Mouse (Mus musculus) myocyte (in vitro differentiated cells): ENCODE results near the gene Fcer2a. TPM values are rescaled to one million over a fixed set of nuclear protein-coding genes. Genes with fewer than 3 reads are reported as not detected.

Source experiments
- H3K27me3 ChIP-seq: one replicate; pipeline ENCODE4 v1.6.1; 2011; ENCODE audit not compliant: control insufficient read depth, insufficient read depth, insufficient read length
- H3K36me3 ChIP-seq: one replicate; pipeline ENCODE4 v1.6.1; 2011; ENCODE audit not compliant: control insufficient read depth, insufficient read depth
- H3K4me2 ChIP-seq: one replicate; pipeline ENCODE4 v1.6.1; 2011; ENCODE audit warnings: low read depth, control low read depth
- H3K4me3 ChIP-seq: one replicate; pipeline ENCODE4 v1.5.1; 2011; ENCODE audit warnings: mild to moderate bottlenecking, control low read depth, moderate library complexity
- H3K79me2 ChIP-seq: one replicate; pipeline ENCODE4 v1.6.1; 2011; ENCODE audit not compliant: control insufficient read depth, insufficient read depth
- H3ac ChIP-seq: one replicate; pipeline ENCODE4 v1.6.1; 2011; ENCODE audit not compliant: control insufficient read depth, insufficient read length
- CEBPB ChIP-seq: IDR thresholded peaks from 2 replicates; pipeline ENCODE4 v1.6.1; 2011; ENCODE audit warnings: mild to moderate bottlenecking, moderate library complexity; ENCODE audit not compliant: poor library complexity, insufficient read depth, severe bottlenecking
- E2F4 ChIP-seq: IDR thresholded peaks from one replicate; pipeline ENCODE4 v1.6.1; 2011; ENCODE audit warnings: mild to moderate bottlenecking, control low read depth, moderate library complexity; ENCODE audit not compliant: insufficient read depth
- MAX ChIP-seq: IDR thresholded peaks from one replicate; pipeline ENCODE4 v1.6.1; 2011; ENCODE audit warnings: low read depth, mild to moderate bottlenecking, control low read depth
- MYOD1 ChIP-seq, 3 experiments: IDR thresholded peaks; one replicate each; pipeline ENCODE4 v1.6.1; 2011; ENCODE audit warnings: control low read depth in 2 of 3, low read depth in 2 of 3, mild to moderate bottlenecking in 2 of 3, moderate library complexity in 1 of 3; ENCODE audit not compliant: insufficient read length in 2 of 3, control insufficient read depth in 1 of 3
- MYOG ChIP-seq, 3 experiments: IDR thresholded peaks; one replicate each; pipeline ENCODE4 v1.6.1; 2011; ENCODE audit warnings: control low read depth in 2 of 3, low read depth in 2 of 3, mild to moderate bottlenecking in 2 of 3; ENCODE audit not compliant: insufficient read length in 2 of 3, control insufficient read depth in 1 of 3, insufficient read depth in 1 of 3
- POLR2A ChIP-seq: IDR thresholded peaks from one replicate; pipeline ENCODE4 v1.6.1; 2011; ENCODE audit warnings: low read depth, mild to moderate bottlenecking, control low read depth, moderate library complexity; ENCODE audit not compliant: insufficient read length
- POLR2AphosphoS2 ChIP-seq: IDR thresholded peaks from one replicate; pipeline ENCODE4 v1.6.1; 2011; ENCODE audit warnings: low read depth, control low read depth; ENCODE audit not compliant: insufficient read length
- REST ChIP-seq: IDR thresholded peaks from one replicate; pipeline ENCODE4 v1.6.1; 2011; ENCODE audit warnings: mild to moderate bottlenecking, control low read depth, moderate library complexity; ENCODE audit not compliant: insufficient read depth, insufficient read length
- SRF ChIP-seq: IDR thresholded peaks from one replicate; pipeline ENCODE4 v1.6.1; 2011; ENCODE audit warnings: low read depth; ENCODE audit not compliant: control insufficient read depth, insufficient read length
- TCF12 ChIP-seq: IDR thresholded peaks from one replicate; pipeline ENCODE4 v1.6.1; 2011; ENCODE audit warnings: mild to moderate bottlenecking, control low read depth; ENCODE audit not compliant: poor library complexity, insufficient read depth, severe bottlenecking
- TCF3 ChIP-seq: IDR thresholded peaks from one replicate; pipeline ENCODE4 v1.6.1; 2011; ENCODE audit warnings: low read depth, control low read depth; ENCODE audit not compliant: insufficient read length
- USF1 ChIP-seq: IDR thresholded peaks from one replicate; pipeline ENCODE4 v1.6.1; 2011; ENCODE audit warnings: low read depth, mild to moderate bottlenecking, control low read depth, moderate library complexity
- polyA plus RNA-seq: library from polyadenylated mRNA; unstranded; fragments of >200 nt; fragmentation: generic; extraction: Trizol; gene quantifications from one replicate; pipeline ENCODE4 v1.2.1, GENCODE M21; 2012; ENCODE audit warnings: missing spikeins

Gene Fcer2a
- polyA plus RNA-seq, 1 experiment = 0.02 TPM

DNA sequence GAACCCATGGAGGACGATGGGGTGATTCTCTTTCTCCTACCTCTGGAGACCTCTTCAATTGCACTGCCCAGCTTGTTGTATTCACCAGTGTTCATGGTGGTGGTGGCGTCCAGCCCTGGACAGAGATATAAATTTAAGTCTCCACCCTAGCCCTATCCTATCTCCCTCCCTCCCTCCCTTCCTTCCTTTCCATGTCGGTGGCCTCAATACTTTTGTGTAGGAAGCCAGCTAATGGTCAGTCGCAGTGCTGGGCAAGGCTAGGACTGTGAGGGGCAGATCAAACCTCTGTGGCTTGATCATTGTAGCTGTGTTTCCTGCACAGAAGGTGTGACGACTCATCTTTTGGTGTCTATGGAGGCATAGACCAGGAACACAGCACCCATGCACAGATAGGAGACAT lies 26.6 kb upstream of the Fcer2a start, which contains the start of gene Clec4g:
Gene Clec4g (minus strand): TSS at position 101 of the 400 bp plus-strand sequence.
- Histone ChIP-seq H3K36me3 (no peaks in the 10 kb centered on the region), H3K4me3 (no peak within 1 kb of the TSS), H3ac (no peak within 1 kb of the TSS), H3K4me2 (no peak within 1 kb of the TSS), H3K27me3 (no peaks in the 10 kb centered on the region), H3K79me2 (no peaks in the 10 kb centered on the region)
- TF ChIP-seq E2F4 (no peak), REST (no peak), MYOD1 (IDR thresholded peaks at IDR 0.05; ENCODE audit: control insufficient read depth in 1 of 3, insufficient read length in 2 of 3, low read depth in 2 of 3) (no peak), POLR2AphosphoS2 (no peak), SRF (no peak), TCF3 (no peak), POLR2A (no peak), TCF12 (no peak), MYOG (IDR thresholded peaks at IDR 0.05; ENCODE audit: control insufficient read depth in 1 of 3, insufficient read depth in 1 of 3, insufficient read length in 2 of 3, low read depth in 2 of 3) (no peak), MAX (no peak), CEBPB (no peak), USF1 (no peak)

DNA sequence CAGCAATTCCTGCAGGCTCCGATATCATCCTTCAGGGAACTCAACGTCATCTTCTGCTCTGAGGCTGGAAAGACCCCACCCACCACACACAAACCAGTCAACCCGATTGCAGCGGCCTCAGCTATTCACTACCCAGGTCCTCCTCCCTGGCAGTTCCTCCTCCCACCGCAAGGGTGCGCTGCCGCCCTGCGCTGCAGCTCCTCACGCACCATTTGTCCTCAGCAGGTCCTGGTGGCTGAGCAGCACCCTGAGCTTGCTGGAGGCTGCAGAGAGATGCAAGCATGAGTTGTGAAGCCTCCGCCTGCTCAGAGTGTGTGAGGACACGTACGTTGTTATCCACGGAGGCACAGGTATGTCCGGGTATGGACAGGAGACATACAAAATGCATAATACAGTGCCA lies 24.6 kb upstream of the Fcer2a start:
- TF ChIP-seq POLR2AphosphoS2 = no peak
- no peak for TF ChIP-seq SRF
- TF ChIP-seq MYOD1 (IDR thresholded peaks at IDR 0.05; ENCODE audit: control insufficient read depth in 1 of 3, insufficient read length in 2 of 3, low read depth in 2 of 3) = no peak
- TF ChIP-seq TCF3 = no peak
- no peaks in the 10 kb centered on the region for H3K36me3 ChIP-seq
- H3K27me3 ChIP-seq = no peaks in the 10 kb centered on the region
- no peak overlapping the region for H3K4me3 ChIP-seq
- no peak overlapping the region for H3ac ChIP-seq
- no peak overlapping the region for H3K4me2 ChIP-seq
- H3K79me2 ChIP-seq = no peaks in the 10 kb centered on the region

DNA sequence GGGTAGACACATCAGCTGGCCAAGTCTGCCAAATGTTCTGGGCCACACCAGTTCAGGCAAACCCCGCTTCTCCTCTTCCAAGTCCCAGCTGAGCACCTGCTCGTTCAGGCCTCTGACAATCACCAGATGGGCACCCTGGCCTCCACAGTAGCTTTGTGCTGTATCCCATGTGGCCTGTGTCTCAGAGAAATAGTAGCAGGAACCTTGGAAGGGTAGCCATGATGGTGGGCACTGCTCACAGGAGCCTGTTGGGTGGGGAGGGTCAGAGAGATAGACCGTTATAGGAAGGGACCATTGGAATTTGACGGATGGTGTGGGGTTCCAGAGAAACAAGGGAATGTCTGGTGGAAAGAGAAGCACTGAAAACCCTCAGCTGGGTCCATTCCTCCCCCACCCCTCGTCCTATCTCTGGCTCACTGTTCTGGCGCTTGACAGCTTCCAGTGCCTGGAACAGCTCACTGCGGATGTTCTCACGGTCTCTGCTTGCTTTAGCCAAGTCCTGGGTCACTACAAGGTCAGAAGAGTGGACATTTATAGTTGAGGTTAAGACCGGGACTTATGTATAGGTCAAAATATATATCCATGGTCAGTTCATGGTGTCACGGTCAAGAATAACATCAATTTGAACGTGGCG lies 23.5 kb upstream of the Fcer2a start:
- Histone ChIP-seq H3K27me3 (no peaks in the 10 kb centered on the region), H3K4me3 (no peak overlapping the region), H3K79me2 (no peaks in the 10 kb centered on the region), H3K4me2 (no peak overlapping the region), H3ac (no peak overlapping the region), H3K36me3 (no peaks in the 10 kb centered on the region)
- no peak for TF ChIP-seq POLR2A
- TF ChIP-seq REST = no peak
- TF ChIP-seq SRF = no peak
- no peak for TF ChIP-seq TCF12
- TF ChIP-seq CEBPB = no peak
- TF ChIP-seq MAX = no peak
- TF ChIP-seq MYOG (IDR thresholded peaks at IDR 0.05; ENCODE audit: control insufficient read depth in 1 of 3, insufficient read depth in 1 of 3, insufficient read length in 2 of 3, low read depth in 2 of 3) = no peak
- TF ChIP-seq E2F4 = no peak
- TF ChIP-seq USF1 = no peak
- TF ChIP-seq MYOD1 (IDR thresholded peaks at IDR 0.05; ENCODE audit: control insufficient read depth in 1 of 3, insufficient read length in 2 of 3, low read depth in 2 of 3) = no peak
- no peak for TF ChIP-seq POLR2AphosphoS2
- TF ChIP-seq TCF3 = no peak

DNA sequence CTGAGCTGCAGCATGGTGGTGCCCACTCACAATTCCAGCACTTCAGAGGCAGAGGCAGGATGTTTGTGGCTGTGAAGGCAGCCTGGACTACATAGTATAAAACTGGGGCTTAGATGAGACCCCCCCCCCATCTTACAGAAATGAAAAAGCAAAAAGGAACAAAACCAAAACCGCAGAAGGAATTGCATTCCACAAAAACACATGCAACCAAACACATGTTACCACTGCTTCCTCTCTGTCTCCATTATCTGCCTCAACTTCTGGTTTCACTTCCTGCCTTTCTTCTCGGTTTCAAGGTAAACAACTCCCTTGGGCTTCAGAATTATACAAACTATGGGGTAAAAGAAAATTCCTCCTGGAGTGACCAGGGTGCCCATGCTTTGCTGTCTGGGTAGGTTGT lies 17.7 kb upstream of the Fcer2a start:
- Histone ChIP-seq H3K4me2 (no peak overlapping the region), H3ac (no peak overlapping the region), H3K27me3 (no peaks in the 10 kb centered on the region), H3K36me3 (no peaks in the 10 kb centered on the region), H3K4me3 (no peak overlapping the region), H3K79me2 (no peaks in the 10 kb centered on the region)
- TF ChIP-seq CEBPB = no peak
- no peak for TF ChIP-seq POLR2A
- TF ChIP-seq REST = no peak
- no peak for TF ChIP-seq POLR2AphosphoS2
- TF ChIP-seq MAX = no peak
- TF ChIP-seq MYOD1 (IDR thresholded peaks at IDR 0.05; ENCODE audit: control insufficient read depth in 1 of 3, insufficient read length in 2 of 3, low read depth in 2 of 3) = no peak
- TF ChIP-seq TCF12 = no peak
- TF ChIP-seq USF1 = no peak

DNA sequence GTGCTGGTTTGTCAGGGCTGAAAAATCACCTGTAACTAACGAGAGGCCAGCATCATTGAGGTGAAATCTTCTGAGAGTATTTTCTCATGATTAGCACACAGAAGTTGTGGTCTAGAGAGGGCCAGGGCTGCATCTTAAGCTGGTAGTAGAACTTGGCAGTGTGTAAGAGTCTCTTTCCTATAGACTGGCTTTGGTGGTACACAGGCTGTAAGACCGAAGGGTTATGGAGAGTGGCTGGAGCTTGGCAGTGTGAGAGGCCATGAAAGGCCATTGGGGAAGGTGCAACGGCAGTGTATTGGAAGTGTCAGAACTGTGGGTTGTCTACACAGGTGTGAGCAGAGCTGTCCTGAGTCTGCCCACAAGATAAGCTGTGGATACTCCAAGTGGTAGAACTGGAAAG lies 16.3 kb upstream of the Fcer2a start:
- no peak overlapping the region for H3ac ChIP-seq
- no peaks in the 10 kb centered on the region for H3K27me3 ChIP-seq
- TF ChIP-seq CEBPB = no peak
- no peak for TF ChIP-seq MYOD1 (IDR thresholded peaks at IDR 0.05; ENCODE audit: control insufficient read depth in 1 of 3, insufficient read length in 2 of 3, low read depth in 2 of 3)
- TF ChIP-seq TCF12 = no peak
- TF ChIP-seq TCF3 = no peak
- TF ChIP-seq MYOG (IDR thresholded peaks at IDR 0.05; ENCODE audit: control insufficient read depth in 1 of 3, insufficient read depth in 1 of 3, insufficient read length in 2 of 3, low read depth in 2 of 3) = no peak
- TF ChIP-seq USF1 = no peak
- TF ChIP-seq MAX = no peak
- no peak for TF ChIP-seq E2F4
- no peak overlapping the region for H3K4me2 ChIP-seq
- no peaks in the 10 kb centered on the region for H3K79me2 ChIP-seq
- no peak overlapping the region for H3K4me3 ChIP-seq
- no peaks in the 10 kb centered on the region for H3K36me3 ChIP-seq
